Mouse (Mus musculus): ENCODE data around the gene Kcnma1.

Gene Kcnma1

DNA sequence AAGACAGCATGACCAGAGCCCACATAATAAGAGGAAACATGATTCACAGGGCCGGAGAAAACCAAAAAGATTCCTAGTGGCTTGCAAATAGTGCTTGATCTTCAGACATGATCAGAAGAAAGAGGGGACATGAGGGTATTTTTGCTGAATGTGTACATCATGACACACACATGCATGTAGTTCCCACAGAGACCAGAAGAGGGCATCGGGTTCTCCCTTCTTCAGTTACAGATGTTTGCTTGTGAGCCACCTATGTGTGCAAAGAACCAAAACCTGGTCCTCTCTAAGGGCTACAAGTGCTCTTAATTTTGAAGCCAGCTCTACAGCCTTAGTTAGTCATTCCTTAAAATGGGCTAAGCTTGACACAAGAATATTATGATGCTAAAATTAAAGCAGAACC, 334.9 kb downstream of the Kcnma1 start:
- peak; percentile 15 for DNase-seq

DNA sequence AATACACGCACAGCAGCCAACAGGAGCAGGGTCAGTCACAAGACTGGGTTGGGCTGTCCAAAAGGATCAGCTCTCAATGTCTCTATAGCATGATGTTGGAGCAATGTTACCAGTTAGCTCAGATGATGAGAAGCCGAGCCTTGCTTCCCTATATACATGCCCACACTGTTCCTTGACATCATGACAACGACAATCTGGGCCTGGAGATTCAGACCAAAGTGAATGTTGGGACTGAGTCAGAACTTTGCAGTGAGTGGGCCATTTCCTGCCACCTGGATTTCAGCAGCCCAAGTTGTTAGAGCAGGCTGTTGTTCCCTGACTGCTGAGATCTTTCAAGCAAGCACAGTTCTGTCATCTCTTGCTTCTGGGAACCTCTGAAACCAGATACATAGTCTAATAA, 347.9 kb downstream of the Kcnma1 start:
- no peak for DNase-seq

DNA sequence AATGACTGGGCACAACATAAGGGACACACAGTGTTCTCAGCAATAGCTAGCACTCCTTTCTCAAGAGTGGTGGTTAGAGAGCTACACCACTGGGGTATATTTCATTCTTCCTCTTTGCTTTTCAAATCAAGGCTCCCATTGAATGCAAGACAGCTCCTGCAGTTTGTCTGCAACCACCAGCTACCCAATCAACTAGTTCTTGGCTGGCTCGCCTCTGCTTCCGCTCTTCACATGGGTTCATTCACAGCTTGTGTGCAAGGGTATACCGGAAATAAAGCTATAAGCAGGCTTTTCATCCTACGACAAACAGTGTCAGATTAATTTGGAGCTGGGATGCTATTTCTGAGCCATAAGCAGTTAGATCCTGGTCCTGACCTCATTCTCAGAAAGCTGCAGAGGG, 362.6 kb downstream of the Kcnma1 start:
- DNase-seq: no peak

DNA sequence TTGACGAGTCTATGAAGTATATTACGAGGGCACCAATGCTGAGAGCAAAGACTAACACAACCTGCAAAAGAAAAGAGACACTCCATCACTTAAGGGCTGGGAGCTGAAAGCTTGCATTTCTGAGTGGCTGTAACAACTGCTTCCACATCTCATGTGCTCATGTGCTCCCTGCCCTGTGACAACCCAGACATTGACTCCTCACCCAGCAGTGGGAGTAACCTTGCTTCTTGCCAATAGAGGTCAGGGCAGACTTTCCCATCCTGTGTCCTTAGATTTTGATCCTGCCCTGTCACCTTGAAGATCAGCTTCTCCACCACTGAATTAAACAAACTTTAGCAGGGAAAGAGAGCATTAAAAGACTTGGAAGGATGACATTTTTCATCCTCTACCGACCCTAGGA, 364.2 kb downstream of the Kcnma1 start:
- no peak for DNase-seq

DNA sequence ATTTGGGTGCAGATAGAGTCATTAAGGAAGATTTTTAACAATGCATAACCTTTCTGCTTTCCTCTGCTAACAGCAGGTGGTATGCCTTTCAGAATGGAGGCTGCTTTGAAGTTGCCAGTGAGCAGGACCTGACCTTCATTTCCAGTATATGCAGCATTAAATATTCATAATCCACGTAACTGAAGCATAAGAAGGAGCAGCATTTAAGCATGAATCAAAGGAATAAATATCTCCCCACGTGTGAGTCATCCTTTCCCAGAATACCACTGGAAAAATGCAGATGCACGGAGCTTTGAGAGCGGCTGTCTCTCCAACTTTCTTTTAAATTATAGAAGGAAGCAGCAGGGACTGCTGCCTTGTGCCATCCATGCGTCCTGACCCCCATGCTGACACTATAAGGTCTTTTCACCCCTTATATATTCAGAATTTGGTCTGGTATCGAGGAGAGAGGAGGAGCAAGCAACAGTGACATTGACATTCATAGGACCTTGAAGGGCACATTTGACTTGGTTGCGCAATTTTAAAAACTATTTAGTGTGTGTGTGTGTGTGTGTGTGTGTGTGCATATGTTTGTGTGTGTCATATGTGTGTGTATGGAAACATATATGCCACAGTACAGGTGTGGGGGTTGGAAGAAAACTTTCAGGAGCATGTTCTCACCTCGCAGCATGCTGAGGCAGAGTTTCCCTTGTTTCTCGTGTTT, 368.8 kb downstream of the Kcnma1 start:
- no peak for DNase-seq

DNA sequence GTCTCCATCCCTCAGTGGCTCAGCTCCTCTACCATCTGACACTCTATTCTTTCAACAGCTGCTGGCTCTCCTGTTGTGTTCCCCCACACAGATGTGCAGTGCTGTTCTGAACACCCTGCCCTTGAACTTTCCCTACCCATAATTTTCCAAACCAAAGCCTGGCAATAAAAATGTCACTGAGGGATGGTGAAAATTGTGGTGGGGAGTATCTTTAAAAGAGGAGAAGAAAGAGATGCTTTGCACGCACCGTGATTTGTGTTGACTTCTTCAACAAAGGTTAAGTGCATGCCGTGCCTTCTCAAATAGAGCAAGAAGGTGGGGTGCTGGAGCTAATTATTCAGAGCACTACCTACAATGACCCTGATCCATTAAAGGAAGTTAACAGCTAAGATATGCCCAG, 371.1 kb downstream of the Kcnma1 start:
- no peak for DNase-seq

DNA sequence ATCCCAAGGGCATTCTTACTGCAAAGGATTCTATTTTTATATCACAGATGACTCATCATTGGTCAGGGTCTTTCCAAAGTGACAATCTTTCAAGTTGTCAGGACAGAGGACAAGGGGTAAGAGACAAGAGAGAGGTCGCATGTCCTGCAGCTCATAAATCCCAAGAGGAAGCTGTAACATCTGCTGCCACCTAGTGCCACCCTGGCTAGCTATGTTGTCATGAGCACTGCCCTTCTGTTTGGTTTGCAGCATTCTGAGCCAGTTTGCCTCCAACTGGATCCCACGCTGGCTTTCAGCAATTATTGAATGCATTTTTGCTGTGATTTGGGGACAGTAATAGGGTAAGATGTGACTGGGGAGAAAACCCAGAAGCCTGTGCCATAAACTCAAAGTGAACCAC, 373.6 kb downstream of the Kcnma1 start:
- no peak for DNase-seq

DNA sequence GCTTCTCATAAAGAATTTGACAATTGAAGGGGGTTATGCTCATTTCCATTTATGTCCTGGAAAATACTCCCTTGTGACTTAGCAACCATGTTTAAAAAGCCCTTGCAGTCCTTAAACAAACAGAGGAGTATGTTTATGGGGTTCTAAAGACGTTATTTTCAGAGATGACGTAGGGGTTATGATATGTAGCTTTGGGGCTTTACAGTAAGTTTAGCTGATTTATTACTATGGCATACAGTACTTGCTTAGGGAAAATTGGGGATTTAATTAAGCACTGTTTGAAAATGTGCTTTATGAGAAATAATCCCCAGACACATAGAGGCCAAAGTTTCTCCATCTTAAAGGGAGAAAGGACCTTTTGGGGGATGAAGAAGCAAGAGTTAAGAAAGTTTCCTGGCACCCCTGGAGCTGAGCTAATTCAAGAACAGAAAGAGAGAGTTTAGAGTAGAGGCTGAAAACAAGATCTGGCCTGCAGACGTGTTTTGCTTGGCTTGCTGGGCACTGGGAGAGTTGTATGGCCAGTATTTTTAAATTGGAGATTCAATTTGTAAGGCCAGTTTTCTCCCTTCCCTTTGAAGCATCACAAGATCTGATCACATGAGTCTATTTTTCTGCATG, 376.1 kb downstream of the Kcnma1 start:
- no peak for DNase-seq

DNA sequence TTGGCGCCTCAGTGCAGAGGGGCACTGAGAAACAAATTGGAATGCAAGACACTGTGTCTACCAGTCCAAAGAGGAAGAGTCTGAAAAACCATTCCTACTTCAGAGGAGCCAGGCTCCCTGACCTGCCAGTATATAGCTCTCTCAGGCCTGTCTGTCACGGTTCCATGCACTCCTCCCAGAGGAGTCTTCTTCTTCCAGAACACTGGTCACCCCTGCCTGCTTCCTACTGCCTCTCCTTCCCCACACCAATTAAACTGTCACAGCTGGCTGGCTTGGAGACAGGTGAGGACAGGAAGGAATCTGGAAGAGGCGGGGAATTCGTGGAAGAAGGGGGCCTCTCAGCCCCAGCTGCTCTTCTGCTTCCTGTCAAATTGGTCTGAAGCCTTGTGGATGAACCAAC, 378.4 kb downstream of the Kcnma1 start:
- peak; percentile 6 for DNase-seq

DNA sequence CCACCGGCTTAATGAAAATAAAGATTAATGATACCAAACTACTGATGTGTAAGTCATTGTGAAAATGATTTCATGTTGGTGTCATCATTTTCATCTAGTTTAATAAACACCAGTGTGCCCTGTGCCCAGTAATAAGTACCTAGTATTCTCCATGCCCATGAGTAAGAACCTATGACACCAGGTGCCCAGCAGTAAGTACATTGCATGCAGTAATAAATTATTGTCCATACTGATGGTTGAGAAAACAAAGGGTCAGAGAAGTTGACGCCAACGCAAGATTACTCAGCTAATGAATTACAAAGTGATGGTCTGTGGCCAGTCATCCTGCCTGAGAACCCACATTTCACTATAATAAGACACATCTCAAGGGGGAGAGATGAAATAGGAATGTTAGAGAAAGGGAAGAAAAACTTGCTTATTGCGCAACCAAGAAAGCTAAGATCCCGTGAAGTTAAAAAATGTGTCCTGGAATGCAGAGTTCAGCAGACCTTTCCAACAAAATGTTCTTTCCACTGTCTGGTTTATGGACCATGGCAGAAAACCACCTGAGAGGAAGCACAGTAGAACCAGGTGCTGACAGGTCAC, 381.2 kb downstream of the Kcnma1 start:
- DNase-seq: no peak

DNA sequence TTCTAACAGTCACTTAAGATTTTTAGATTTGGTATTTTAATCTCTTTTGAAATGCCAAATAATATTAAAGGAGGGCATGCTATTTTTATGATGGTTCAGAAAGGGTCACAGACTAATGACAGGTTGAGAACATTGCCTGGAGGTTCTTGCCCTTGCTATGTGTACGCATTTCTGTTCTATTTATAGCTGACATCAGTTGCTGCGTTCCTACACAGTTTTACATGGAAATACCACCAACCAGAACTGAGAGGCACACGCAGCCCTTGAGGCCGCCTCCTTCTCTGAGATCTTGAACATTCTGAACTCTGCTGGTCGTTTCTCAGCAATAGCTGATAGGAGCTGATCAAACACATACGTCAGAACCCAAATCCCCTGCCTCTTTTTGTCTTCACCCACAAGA, 387.4 kb downstream of the Kcnma1 start:
- DNase-seq: no peak

DNA sequence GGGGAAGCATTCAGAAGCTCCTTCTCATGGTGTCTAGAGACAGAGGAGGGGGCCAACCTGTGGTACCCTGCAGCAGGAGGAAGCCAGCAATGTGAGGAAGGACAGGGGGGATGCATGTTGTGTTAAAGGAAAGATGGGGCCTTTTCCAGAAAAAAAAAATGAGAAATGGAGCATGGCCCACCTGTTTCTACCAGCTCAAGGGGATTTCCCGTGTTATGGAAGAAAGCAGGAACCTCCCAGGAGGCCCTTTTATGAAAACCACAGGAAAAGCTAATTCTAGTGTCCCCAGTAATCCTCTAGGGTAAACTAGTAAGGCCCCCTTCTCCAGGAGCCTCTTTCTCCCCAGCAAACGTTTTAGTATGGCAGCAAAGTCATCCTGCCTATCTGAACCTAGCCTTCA, 388.2 kb downstream of the Kcnma1 start:
- DNase-seq: no peak

DNA sequence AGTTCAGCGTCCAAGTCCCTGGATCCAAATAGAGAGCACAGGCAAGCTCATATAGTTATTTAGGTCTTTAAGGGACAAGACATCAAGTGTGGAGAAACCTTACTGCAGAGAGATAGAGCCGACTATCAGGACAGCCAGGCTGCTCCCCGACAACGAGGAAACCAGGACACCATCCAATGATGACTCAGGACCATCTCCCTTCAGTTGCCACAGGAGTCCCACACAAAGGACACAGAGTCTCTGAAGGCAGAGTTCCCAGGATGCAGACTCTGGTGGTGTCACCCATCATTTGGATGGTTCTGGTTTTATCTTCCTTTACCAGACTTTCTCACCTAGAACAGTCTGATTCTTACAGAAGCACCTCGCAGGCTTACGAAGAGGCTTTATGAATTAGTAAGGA, 388.9 kb downstream of the Kcnma1 start:
- DNase-seq: no peak

DNA sequence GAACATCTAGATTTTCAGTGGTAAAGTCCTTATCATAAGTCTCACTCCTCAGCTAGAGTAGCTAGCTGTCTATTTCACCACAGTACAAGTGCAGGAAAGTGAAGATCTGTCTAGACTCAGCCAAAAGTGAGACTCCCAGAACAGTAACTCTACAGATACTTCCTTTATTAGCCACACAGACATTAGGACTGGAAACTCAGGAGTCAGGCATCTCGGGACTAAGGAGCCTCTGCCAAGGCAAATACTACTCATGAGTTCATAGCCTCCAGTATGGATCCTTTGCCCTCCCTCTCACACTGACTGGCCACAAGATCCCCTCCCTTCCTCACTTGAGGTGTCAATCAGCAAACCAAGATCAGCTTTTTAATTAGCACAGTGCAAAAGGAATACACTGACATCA, 389.8 kb downstream of the Kcnma1 start:
- DNase-seq: no peak

DNA sequence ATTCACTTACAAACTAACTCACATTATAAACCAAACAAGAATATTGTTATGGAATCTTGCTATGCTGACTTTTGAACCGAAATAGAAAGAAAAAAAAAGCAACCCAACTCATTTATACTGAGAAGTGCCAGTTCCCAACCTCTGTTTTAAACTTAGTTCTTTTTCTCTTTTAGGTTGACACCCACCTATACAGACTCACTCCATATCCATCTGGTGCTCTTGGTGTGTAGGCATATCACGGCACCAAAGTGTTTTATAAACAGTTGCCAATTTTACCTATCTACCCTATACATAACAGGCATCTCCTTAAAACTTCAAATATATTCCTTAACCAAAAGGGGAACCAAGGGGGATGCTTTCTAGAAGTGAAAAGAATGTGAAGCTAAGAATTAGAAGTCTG, 393.6 kb downstream of the Kcnma1 start:
- DNase-seq: no peak

DNA sequence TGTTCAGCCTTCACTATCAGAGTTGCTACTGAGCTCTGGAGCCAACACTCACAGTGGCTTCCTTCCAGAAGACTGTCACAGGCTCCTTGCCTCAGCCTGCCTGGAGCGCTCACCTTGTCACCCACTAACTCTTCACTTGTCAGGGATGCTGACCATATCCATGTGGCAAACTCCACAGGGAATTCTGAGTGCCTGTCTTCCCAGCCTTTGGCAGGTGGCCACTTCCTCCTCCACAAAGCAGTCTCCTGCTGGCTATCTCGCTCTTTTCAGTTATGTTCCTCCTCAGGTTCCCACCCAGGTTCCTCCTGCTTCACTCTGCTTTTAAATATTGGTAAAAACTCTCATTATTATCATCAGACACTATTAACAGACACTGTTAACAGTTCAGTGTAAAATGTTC, 395.3 kb downstream of the Kcnma1 start:
- no peak for DNase-seq

DNA sequence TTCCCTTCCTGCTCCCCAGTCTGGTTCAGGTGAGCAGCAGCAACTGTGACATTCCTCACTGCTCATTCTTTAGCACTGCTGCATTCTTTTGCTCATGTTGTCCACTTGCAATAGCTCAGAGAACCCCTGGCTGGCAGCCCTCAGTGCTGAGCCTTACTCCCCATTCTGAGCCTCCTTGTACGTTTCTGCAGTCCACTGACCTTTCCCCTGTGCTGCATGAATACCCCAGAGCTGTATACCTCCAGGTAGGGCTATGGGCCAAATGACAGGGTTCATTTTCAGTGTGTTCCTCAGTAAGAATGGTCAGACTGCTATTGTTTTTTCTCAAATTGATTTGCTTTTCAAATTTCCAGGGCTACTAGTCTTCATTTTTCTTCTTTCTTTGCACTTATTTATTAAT, 396.2 kb downstream of the Kcnma1 start:
- peak; percentile 21 for DNase-seq

DNA sequence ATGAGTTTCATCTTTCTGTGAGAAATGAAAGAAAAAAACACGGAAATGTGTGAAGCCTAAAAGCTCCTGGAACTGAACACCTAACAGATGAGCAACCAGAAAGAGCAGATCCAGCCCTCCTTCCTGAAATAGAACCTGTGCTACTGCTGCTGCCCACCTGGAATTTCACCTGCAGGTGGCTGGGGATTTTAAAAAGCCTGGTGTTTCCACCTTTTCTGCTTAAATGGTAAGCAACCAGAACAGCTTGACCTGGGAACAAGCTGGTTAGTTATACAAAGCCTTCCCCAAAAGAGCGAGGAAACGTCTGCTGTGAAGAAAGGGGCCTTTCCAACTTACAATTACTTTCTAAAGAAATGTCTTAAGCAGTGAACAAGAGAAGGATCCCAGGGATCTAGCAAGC, 404.2 kb downstream of the Kcnma1 start:
- DNase-seq: no peak

DNA sequence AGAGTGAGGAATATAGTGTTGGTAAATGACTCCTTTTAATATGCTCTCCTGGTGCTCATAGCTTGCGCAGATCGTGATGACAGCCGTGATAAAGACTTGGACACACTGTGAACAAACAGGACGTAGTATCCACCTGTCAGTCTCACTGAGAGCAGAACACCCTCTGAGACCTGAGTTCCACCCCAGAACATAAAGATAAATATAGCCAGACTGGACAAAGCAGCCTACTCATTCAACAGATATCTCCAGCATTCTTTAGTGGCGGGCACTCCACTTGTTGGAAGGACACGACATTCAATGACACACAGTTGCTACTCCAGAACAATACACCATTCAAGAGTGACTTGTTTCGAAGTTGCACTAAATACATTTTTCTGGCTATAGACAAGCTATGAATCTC, 408.6 kb downstream of the Kcnma1 start:
- no peak for DNase-seq

DNA sequence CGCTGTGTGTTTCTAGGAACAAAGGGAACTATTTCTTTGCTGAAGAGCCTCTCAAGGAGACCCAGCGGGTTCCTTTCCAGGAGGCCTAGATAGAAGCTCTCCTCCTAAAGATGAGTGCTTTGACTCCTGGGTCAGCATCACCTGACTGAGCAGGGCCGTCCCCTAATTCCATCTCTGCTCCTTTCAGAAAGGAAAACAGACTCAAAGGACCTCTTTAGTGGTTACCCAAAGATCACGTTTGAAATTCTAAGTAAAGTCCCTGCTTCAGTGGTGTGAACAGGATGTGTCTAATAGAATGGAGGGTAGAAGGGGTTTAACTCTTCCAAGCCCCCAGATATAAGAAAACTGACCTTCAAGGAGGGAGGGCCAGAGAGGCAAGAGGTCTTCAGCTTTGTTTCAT, 411.4 kb downstream of the Kcnma1 start:
- no peak for DNase-seq

DNA sequence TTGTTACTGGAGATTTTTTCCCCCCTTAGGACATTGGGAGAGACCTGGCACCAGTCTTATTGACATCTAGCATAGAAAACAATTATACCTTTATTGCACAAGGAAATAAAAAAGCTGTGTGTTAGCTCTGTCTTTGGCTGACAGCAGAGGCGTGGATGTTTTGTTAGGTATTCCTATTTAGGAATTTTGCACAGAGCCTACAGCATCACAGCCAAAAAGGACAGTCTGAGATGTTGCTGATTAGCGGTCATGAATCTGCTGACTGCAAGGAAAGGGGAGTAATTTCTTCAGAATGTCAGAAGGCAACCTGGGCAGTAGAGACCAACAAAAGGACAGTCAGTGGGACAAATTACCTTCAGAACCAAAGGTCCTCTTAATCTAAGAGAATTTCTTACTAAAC, 412.2 kb downstream of the Kcnma1 start:
- DNase-seq: no peak

DNA sequence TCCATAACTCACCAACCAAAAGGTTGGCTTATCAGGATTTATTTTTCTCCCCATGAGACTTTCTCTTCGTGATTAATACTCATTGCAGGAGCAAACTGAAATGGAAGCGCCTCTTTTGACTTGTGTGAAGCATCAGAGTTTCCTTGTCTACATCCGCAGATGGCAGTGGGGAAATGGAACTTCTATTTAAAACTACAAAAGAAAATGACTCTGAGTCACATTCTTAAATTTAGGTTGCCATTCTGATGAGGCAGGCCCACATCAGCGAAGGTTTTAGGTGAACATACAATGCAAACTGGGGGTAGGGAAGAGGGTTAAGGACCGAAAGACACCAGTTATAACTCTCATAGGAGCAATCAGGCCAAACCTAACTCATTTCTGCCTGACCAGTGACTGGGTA, 419.7 kb downstream of the Kcnma1 start:
- no peak for DNase-seq

DNA sequence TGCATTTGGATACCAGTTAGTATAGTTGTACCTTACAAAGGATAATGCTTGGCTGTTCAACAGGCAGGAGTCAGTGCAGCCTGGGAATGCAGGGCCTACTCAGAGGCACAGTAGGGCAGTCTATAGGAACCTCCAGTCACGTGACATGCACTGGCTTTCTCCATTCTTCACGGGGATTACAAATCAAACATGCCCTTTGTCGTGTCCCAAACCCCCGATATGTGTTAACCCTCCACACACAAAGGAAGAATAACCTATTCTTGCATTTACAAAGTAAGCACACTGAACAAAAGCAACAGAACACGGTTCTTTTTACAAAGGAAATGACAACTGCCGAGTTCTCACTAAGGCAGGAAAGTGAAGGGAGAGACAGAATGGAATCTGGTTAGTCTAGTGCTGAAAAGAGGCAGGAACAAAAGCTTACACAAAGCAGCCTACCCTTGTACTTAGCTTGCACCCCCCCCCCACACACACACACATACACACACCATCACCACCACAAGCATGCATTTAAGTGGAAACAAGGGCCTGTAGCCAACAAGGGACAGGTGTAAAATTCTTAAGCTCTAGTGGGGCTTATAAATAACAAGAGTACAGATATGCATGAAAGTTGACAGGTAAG, 421.4 kb downstream of the Kcnma1 start:
- no peak for DNase-seq

DNA sequence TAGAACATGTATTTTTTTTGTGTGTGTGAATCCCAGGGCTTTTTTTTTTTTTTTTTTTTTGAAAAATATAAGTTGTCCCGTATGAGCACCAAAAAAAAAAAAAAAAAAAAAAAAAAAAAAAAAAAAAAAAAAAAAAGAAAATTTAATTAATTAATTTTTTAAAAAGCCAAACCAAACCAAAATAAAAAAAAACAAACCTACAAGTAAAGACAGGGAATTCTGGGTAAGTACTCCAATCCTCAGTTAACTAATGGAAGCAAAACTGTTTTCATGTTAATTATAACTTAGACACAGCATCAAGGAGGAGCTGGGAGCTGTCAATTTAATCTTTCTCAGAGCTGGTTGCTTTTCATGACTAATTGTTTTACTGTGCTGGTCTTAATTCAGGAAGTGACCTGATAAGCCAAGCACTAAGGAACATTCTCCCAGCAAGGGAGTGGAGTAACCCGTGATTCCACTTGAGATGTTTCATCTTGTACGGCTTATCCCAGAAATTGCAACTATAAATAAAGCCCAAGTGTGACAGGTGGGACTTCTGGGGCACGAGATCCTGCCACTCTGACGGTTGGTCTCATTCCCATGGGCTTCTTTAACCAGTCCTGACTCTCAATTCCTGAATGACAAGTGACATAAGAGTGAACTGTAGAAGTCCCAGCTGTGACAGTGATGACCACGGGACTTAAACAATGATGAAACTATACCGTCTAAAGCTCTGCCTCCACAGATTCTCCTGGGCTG, 424.4 kb downstream of the Kcnma1 start:
- DNase-seq: no peak

Measured in kidney, adult 18-20 months (tissue).